Mouse (Mus musculus) mesoderm, embryonic 11.5 days (tissue): ENCODE data around the gene Acsbg1.
"Not testable (repeated sequence)": the region's sequence is repeated elsewhere in the genome, so short reads cannot be mapped to it uniquely, and the experiment has no call there.

ENCODE experiments used
- DNase-seq: peaks from one replicate; pipeline ENCODE4 v3.0.0-alpha.2; 2012; ENCODE audit warnings: low read depth, low spot score

The Acsbg1 gene

GRCm38 (mm10) chr9:54661605-54662377 is at the start of gene Acsbg1:
Gene Acsbg1, minus strand, starts transcription at chr9:54661870.
- peak; percentile 21 for DNase-seq

GRCm38 (mm10) chr9:54708085-54708484 is 46.4 kb upstream of the Acsbg1 start:
- no peak for DNase-seq

- no peak for DNase-seq
These were observed 45.8 kb upstream of the Acsbg1 start for GRCm38 (mm10) chr9:54707288-54707999.

GRCm38 (mm10) chr9:54705561-54705960 is 43.9 kb upstream of the Acsbg1 start:
- DNase-seq = no peak

- no peak for DNase-seq
These were observed 42.7 kb upstream of the Acsbg1 start for GRCm38 (mm10) chr9:54704361-54704760.

- no peak for DNase-seq
These were observed 40.9 kb upstream of the Acsbg1 start for GRCm38 (mm10) chr9:54702581-54702980.

GRCm38 (mm10) chr9:54700746-54701145 is 39.1 kb upstream of the Acsbg1 start:
- DNase-seq = no peak

- no peak for DNase-seq
These were observed 38.5 kb upstream of the Acsbg1 start for GRCm38 (mm10) chr9:54700174-54700475.

- peak; percentile 70 for DNase-seq
These were observed 37.9 kb upstream of the Acsbg1 start for GRCm38 (mm10) chr9:54699345-54700173.

- no peak for DNase-seq
These were observed 37.3 kb upstream of the Acsbg1 start for GRCm38 (mm10) chr9:54699087-54699344.

- no peak for DNase-seq
These were observed 36.8 kb upstream of the Acsbg1 start, which contains the start of gene Dnaja4 for GRCm38 (mm10) chr9:54698318-54699086. Gene Dnaja4, plus strand, starts transcription at chr9:54698873.

- not testable (repeated sequence) for DNase-seq
These were observed 29.7 kb upstream of the Acsbg1 start for GRCm38 (mm10) chr9:54691241-54691805.

- not testable (repeated sequence) for DNase-seq
These were observed 29.0 kb upstream of the Acsbg1 start for GRCm38 (mm10) chr9:54690697-54691096.

GRCm38 (mm10) chr9:54689446-54689845 is 27.8 kb upstream of the Acsbg1 start:
- no peak for DNase-seq

GRCm38 (mm10) chr9:54687246-54688236 is 25.9 kb upstream of the Acsbg1 start:
- DNase-seq = no peak

- DNase-seq = no peak
These were observed 22.3 kb upstream of the Acsbg1 start for GRCm38 (mm10) chr9:54683814-54684605.

- no peak for DNase-seq
These were observed 21.2 kb upstream of the Acsbg1 start for GRCm38 (mm10) chr9:54682846-54683245.

GRCm38 (mm10) chr9:54676531-54676986 is 14.9 kb upstream of the Acsbg1 start:
- peak; percentile 85 for DNase-seq

GRCm38 (mm10) chr9:54673887-54674286 is 12.2 kb upstream of the Acsbg1 start:
- no peak for DNase-seq
